Mouse (Mus musculus): Measurements from ENCODE around the gene Cfap77. TPM values are rescaled to one million over a fixed set of nuclear protein-coding genes. Genes with fewer than 3 reads are reported as not detected.

Gene Cfap77
- polyA plus RNA-seq, 1 experiment from 2014 or later: 0.44 TPM

- Histone ChIP-seq H3K4me3 (no peak overlapping the region), H3K36me3 (peaks cover 89% of the 10 kb centered on the region), H3K27ac (no peak overlapping the region), H3K27me3 (ENCODE audit: low read depth, poor library complexity, severe bottlenecking) (no peaks in the 10 kb centered on the region), H3K4me1 (no peaks in the 10 kb centered on the region), H3K9me3 (replicated peaks) (no peaks in the 10 kb centered on the region)
- 91% methylated on average over 4 of the region's 4 CpGs for WGBS
- DNase-seq (ENCODE audit: low spot score): no peak
These were observed 157.4 kb downstream of the Cfap77 start for GRCm38 (mm10) chr2:28897340-28897899.

- 93% methylated on average over 7 of the region's 7 CpGs for WGBS
- no peaks in the 10 kb centered on the region for H3K27me3 ChIP-seq (ENCODE audit: low read depth, poor library complexity, severe bottlenecking)
- H3K4me1 ChIP-seq: no peaks in the 10 kb centered on the region
- H3K4me3 ChIP-seq: no peak overlapping the region
- H3K27ac ChIP-seq: no peak overlapping the region
- H3K36me3 ChIP-seq: peaks cover 92% of the 10 kb centered on the region
- DNase-seq (ENCODE audit: low spot score): no peak
- no peaks in the 10 kb centered on the region for H3K9me3 ChIP-seq (replicated peaks)
These were observed 159.0 kb downstream of the Cfap77 start for GRCm38 (mm10) chr2:28895876-28896275.

- no peaks in the 10 kb centered on the region for H3K4me1 ChIP-seq
- H3K4me3 ChIP-seq: no peak overlapping the region
- 73% methylated on average over 6 of the region's 6 CpGs for WGBS
- no peaks in the 10 kb centered on the region for H3K27me3 ChIP-seq (ENCODE audit: low read depth, poor library complexity, severe bottlenecking)
- H3K9me3 ChIP-seq (replicated peaks): no peaks in the 10 kb centered on the region
- DNase-seq (ENCODE audit: low spot score): no peak
- H3K36me3 ChIP-seq: peaks cover 91% of the 10 kb centered on the region
- H3K27ac ChIP-seq: no peak overlapping the region
These were observed 161.3 kb downstream of the Cfap77 start for GRCm38 (mm10) chr2:28893526-28893925.

GRCm38 (mm10) chr2:28892796-28893195 lies 162.1 kb downstream of the Cfap77 start:
- no peaks in the 10 kb centered on the region for H3K4me1 ChIP-seq
- peaks cover 91% of the 10 kb centered on the region for H3K36me3 ChIP-seq
- no peaks in the 10 kb centered on the region for H3K27me3 ChIP-seq (ENCODE audit: low read depth, poor library complexity, severe bottlenecking)
- H3K9me3 ChIP-seq (replicated peaks): no peaks in the 10 kb centered on the region
- no peak overlapping the region for H3K27ac ChIP-seq
- DNase-seq (ENCODE audit: low spot score): no peak
- 73% methylated on average over 1 of the region's 1 CpGs for WGBS
- no peak overlapping the region for H3K4me3 ChIP-seq

GRCm38 (mm10) chr2:28884914-28885313 lies 170.0 kb downstream of the Cfap77 start:
- H3K27ac ChIP-seq: no peak overlapping the region
- no peaks in the 10 kb centered on the region for H3K9me3 ChIP-seq (replicated peaks)
- DNase-seq (ENCODE audit: low spot score): no peak
- H3K4me3 ChIP-seq: no peak overlapping the region
- H3K4me1 ChIP-seq: no peaks in the 10 kb centered on the region
- 87% methylated on average over 4 of the region's 4 CpGs for WGBS
- no peaks in the 10 kb centered on the region for H3K27me3 ChIP-seq (ENCODE audit: low read depth, poor library complexity, severe bottlenecking)
- peaks cover 83% of the 10 kb centered on the region for H3K36me3 ChIP-seq

- H3K36me3 ChIP-seq: peaks cover 79% of the 10 kb centered on the region
- H3K4me1 ChIP-seq: no peaks in the 10 kb centered on the region
- H3K27me3 ChIP-seq (ENCODE audit: low read depth, poor library complexity, severe bottlenecking): no peaks in the 10 kb centered on the region
- WGBS: 85% methylated on average over 6 of the region's 6 CpGs
- H3K27ac ChIP-seq: no peak overlapping the region
- no peaks in the 10 kb centered on the region for H3K9me3 ChIP-seq (replicated peaks)
- no peak overlapping the region for H3K4me3 ChIP-seq
- DNase-seq (ENCODE audit: low spot score): no peak
These were observed 171.9 kb downstream of the Cfap77 start for GRCm38 (mm10) chr2:28882826-28883485.

GRCm38 (mm10) chr2:28882047-28882446 lies 172.8 kb downstream of the Cfap77 start:
- peaks cover 79% of the 10 kb centered on the region for H3K36me3 ChIP-seq

GRCm38 (mm10) chr2:28881275-28881674 lies 173.6 kb downstream of the Cfap77 start:
- Histone ChIP-seq H3K4me3 (no peak overlapping the region), H3K36me3 (peaks cover 79% of the 10 kb centered on the region), H3K9me3 (replicated peaks) (no peaks in the 10 kb centered on the region), H3K4me1 (no peaks in the 10 kb centered on the region), H3K27me3 (ENCODE audit: low read depth, poor library complexity, severe bottlenecking) (no peaks in the 10 kb centered on the region), H3K27ac (no peak overlapping the region)
- no peak for DNase-seq (ENCODE audit: low spot score)
- 93% methylated on average over 3 of the region's 3 CpGs for WGBS

More at GRCm38 (mm10) chr2:28882047-28882446, 172.8 kb downstream of the Cfap77 start:
- no peaks in the 10 kb centered on the region for H3K4me1 ChIP-seq
- no peaks in the 10 kb centered on the region for H3K27me3 ChIP-seq (ENCODE audit: low read depth, poor library complexity, severe bottlenecking)
- no peak overlapping the region for H3K27ac ChIP-seq
- H3K9me3 ChIP-seq (replicated peaks): no peaks in the 10 kb centered on the region
- 91% methylated on average over 3 of the region's 3 CpGs for WGBS
- H3K4me3 ChIP-seq: no peak overlapping the region
- no peak for DNase-seq (ENCODE audit: low spot score)

Other genes with a start within 250 kb of the Cfap77 start
- 23.5 and 27.1 TPM in 2 replicates for gene Gtf3c4, start 214.7 kb downstream of the Cfap77 start, polyA plus RNA-seq (2016; fragmentation: Nextera tagmentation; extraction: Ambion mirVana)
- 23.5 and 23.6 TPM in 2 replicates for gene Ddx31, start 214.7 kb downstream of the Cfap77 start, polyA plus RNA-seq (2016; fragmentation: Nextera tagmentation; extraction: Ambion mirVana)
- gene Barhl1, start 138.4 kb downstream of the Cfap77 start, polyA plus RNA-seq (2016; fragmentation: Nextera tagmentation; extraction: Ambion mirVana): not detected in 2 replicates
- 10.3 and 12.5 TPM in 2 replicates for gene Ttf1, start 5.2 kb upstream of the Cfap77 start, polyA plus RNA-seq (2016; fragmentation: Nextera tagmentation; extraction: Ambion mirVana)
- 12.0 and 16.4 TPM in 2 replicates for gene Setx, start 69.1 kb upstream of the Cfap77 start, polyA plus RNA-seq (2016; fragmentation: Nextera tagmentation; extraction: Ambion mirVana)
- 0.16 and 0.50 TPM in 2 replicates for gene Ntng2, start 197.9 kb upstream of the Cfap77 start, polyA plus RNA-seq (2016; fragmentation: Nextera tagmentation; extraction: Ambion mirVana)